Mouse (Mus musculus): ENCODE data around the gene G6pd2.

The G6pd2 gene

GRCm38 (mm10) chr5:61808516-61808915 is at the start of gene G6pd2:
Gene G6pd2, plus strand, starts transcription at chr5:61808816.
- DNase-seq = no peak

DNA sequence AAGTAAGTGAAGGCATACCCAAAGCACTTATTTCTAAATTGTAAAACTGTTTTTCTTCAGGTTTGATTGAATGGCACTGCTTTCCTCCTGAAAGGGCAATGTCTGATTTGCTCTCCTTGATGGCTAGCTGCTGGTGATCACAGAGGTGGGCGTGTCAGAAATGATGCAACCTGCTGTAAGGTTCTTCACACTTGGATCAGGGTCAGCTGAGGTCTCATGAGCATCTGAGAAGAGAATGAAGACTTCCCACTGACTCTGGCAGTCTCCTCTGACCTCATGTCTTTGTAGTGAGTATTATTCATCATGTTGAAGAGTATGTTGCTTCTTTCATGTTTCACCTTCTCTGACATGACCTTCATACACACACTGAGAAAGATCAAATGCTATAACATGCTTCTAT is 44.4 kb upstream of the G6pd2 start:
- DNase-seq = no peak

DNA sequence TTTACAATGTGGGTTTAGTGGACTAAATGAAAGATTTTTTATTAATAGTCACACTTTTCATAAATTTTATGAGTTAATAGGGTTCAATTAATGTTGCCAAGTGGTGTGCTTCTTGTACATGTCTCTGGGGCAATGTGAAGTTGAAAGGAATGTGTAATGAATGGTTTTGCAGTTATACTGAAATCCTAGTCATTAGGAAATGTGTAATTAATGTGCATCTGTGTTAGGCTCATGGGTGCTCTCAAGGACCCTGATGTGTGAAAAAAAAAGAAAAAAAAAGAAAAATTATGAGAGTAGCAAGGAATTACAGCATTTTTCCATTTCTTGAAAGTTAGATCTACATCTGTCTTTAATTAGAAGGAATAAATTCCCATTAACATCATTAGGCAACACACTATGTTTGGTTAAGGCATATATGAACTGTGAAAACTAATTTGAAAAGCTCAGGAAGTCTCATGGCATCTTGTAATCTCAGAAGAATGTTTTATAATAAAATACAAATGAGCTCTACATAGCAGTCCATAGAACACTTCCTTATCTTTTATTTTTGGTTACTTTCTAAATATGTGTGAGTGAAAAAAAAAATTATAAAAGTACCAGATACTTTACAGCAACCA is 24.4 kb downstream of the G6pd2 start:
- no peak for DNase-seq

- no peak for DNase-seq
Measured at GRCm38 (mm10) chr5:61843891-61844290, 35.3 kb downstream of the G6pd2 start.
